In genomic region chr5:107019904-107020303, GRCm38 (mm10) we compare ENCODE assay signal across 15 mouse cellular contexts. TPM values are rescaled to one million over a fixed set of nuclear protein-coding genes. Genes with fewer than 3 reads are reported as not detected.
DNase-seq lines count a peak whose midpoint lies in the region; ATAC-seq lines count a peak whose summit lies in the region.
"Had no signal": no experiment of that assay in that cellular context is flagged by ENCODE, and none has a peak within 500 bp of the region (broad histone marks: within the 10 kb centered on the region; RNA-seq: fewer than 3 reads in every experiment).

No protein-coding gene starts in this region.

- no peaks in the 10 kb centered on the region for H3K27me3 ChIP-seq in neural tube, embryonic 13.5 days
- H3K27me3 ChIP-seq in intestine, embryonic 15.5 days (replicated peaks) = no peaks in the 10 kb centered on the region
- H3K27me3 ChIP-seq in stomach, embryonic 16.5 days (ENCODE audit: control insufficient read depth, insufficient read depth, low read length) = no peaks in the 10 kb centered on the region
- H3K27me3 ChIP-seq: midbrain, embryonic 12.5 days had no signal

- H3K4me3 ChIP-seq in neural tube, embryonic 13.5 days = no peak overlapping the region
- no peak overlapping the region for H3K4me3 ChIP-seq in intestine, embryonic 15.5 days (replicated peaks)
- H3K4me3 ChIP-seq in stomach, embryonic 16.5 days (replicated peaks; ENCODE audit: low read length) = no peak overlapping the region
- H3K4me3 ChIP-seq: left cerebral cortex, adult 2 months; liver, embryonic 13.5 days; midbrain, embryonic 12.5 days had no signal

- H3K9me3 ChIP-seq in neural tube, embryonic 13.5 days = no peaks in the 10 kb centered on the region
- no peaks in the 10 kb centered on the region for H3K9me3 ChIP-seq in intestine, embryonic 15.5 days
- H3K9me3 ChIP-seq in stomach, embryonic 16.5 days (replicated peaks; ENCODE audit: control insufficient read depth, low read length) = no peaks in the 10 kb centered on the region; the same call in 1 of the 2 replicates
- H3K9me3 ChIP-seq: liver, embryonic 13.5 days; midbrain, embryonic 12.5 days had no signal

- peak; percentile 21 to 35 for DNase-seq in heart, adult 18-20 months
- DNase-seq in heart, postnatal 4 days = no peak
- no peak for DNase-seq in neural tube, embryonic 10.5 days (ENCODE audit: extremely low spot score, low spot score)
- DNase-seq in frontal cortex, postnatal 25 days (ENCODE audit: low spot score in 2 of 2) = no peak
- DNase-seq in adrenal gland, adult 2 months = no peak
- DNase-seq: adrenal gland, adult 8-10 months; cerebellum, adult 9-11 months; kidney, adult 11 months; liver, embryonic 13.5 days; lung, postnatal 10 days had no signal

- ATAC-seq in neural tube, embryonic 13.5 days (ENCODE audit: low read depth) = no peak
- no peak for ATAC-seq in intestine, embryonic 15.5 days
- no peak for ATAC-seq in stomach, embryonic 16.5 days (ENCODE audit: insufficient read depth, low FRiP score)

- H3K9ac ChIP-seq in neural tube, embryonic 13.5 days = no peak overlapping the region
- H3K9ac ChIP-seq in intestine, embryonic 15.5 days = no peak overlapping the region
- H3K9ac ChIP-seq in stomach, embryonic 16.5 days (ENCODE audit: low read length) = no peak overlapping the region
- H3K9ac ChIP-seq: liver, embryonic 13.5 days; midbrain, embryonic 12.5 days had no signal

- H3K4me2 ChIP-seq in neural tube, embryonic 13.5 days = no peak overlapping the region
- no peak overlapping the region for H3K4me2 ChIP-seq in intestine, embryonic 15.5 days (replicated peaks)
- H3K4me2 ChIP-seq in stomach, embryonic 16.5 days (ENCODE audit: low read depth, low read length) = no peak overlapping the region
- H3K4me2 ChIP-seq: liver, embryonic 13.5 days; midbrain, embryonic 12.5 days had no signal

- H3K36me3 ChIP-seq in neural tube, embryonic 13.5 days = no peaks in the 10 kb centered on the region
- no peaks in the 10 kb centered on the region for H3K36me3 ChIP-seq in intestine, embryonic 15.5 days
- H3K36me3 ChIP-seq in stomach, embryonic 16.5 days (ENCODE audit: control insufficient read depth, insufficient read depth, low read length) = no peaks in the 10 kb centered on the region
- H3K36me3 ChIP-seq: liver, embryonic 13.5 days; midbrain, embryonic 12.5 days had no signal

- H3K27ac ChIP-seq in neural tube, embryonic 13.5 days (replicated peaks) = peak overlapping the region; percentile 28; the same call in 1 of the 2 replicates
- H3K27ac ChIP-seq in intestine, embryonic 15.5 days = 0 out of 2 replicates have a peak overlapping the region, but pooled peaks have one; percentile 27
- H3K27ac ChIP-seq in stomach, embryonic 16.5 days (ENCODE audit: low read length) = peak overlapping the region; percentile 21; the same call in 1 of the 2 replicates
- H3K27ac ChIP-seq: left cerebral cortex, adult 2 months; liver, embryonic 13.5 days; midbrain, embryonic 12.5 days had no signal

- peaks cover 10% of the 10 kb centered on the region for H3K4me1 ChIP-seq in neural tube, embryonic 13.5 days (replicated peaks)
- peaks cover 39% of the 10 kb centered on the region for H3K4me1 ChIP-seq in intestine, embryonic 15.5 days (replicated peaks)
- H3K4me1 ChIP-seq in stomach, embryonic 16.5 days (ENCODE audit: control insufficient read depth, insufficient read depth, low read length) = peaks cover 36% of the 10 kb centered on the region

- 54% methylated on average over 6 of the region's 6 CpGs for WGBS in neural tube, embryonic 13.5 days
- 47% methylated on average over 6 of the region's 6 CpGs for WGBS in intestine, embryonic 15.5 days
- 52% methylated on average over 6 of the region's 6 CpGs for WGBS in stomach, embryonic 16.5 days

RNA-seq across cellular contexts. Expression of gene Cdc7, which starts 55.8 kb away (rescaled TPM):
- total RNA-seq in heart, adult 18-20 months (2021) = under 1 TPM; 0.57 to 0.65 TPM
- 1 to 10 TPM; 6.8 to 8.0 TPM for total RNA-seq in heart, postnatal 4 days (2021)
- polyA plus RNA-seq in neural tube, embryonic 13.5 days (2015; fragmentation: Nextera tagmentation; extraction: Ambion mirVana) = 37.9 and 40.5 TPM in 2 replicates
- 36.1 and 36.8 TPM in 2 replicates for polyA plus RNA-seq in intestine, embryonic 15.5 days (2015; fragmentation: Nextera tagmentation; extraction: Ambion mirVana)
- polyA plus RNA-seq in stomach, embryonic 16.5 days (2015; fragmentation: Nextera tagmentation; extraction: Ambion mirVana) = 39.2 and 42.6 TPM in 2 replicates
- total RNA-seq in adrenal gland, adult 2 months (2021) = 1 to 10 TPM; 2.3 to 2.9 TPM
- polyA plus RNA-seq in adrenal gland, adult 2 months (2012; rRNA removed) = 2.6 and 3.3 TPM in 2 replicates

Comparison
In these comparisons a context has a peak if more than half of its experiments do, and no peak if none do; other contexts are left out.
1. DNase-seq: peak in heart, adult 18-20 months (2 of 2); none in heart, postnatal 4 days (single experiment), neural tube, embryonic 10.5 days (single experiment), frontal cortex, postnatal 25 days (0 of 2) and adrenal gland, adult 2 months (single experiment).
2. Peak in every context shown above with its lines, with median percentiles within 50 percentile points of each other: H3K27ac ChIP-seq.